Mouse (Mus musculus) megakaryocyte, embryonic 14.5 days (primary cell): ENCODE data around the gene Ccdc126.

ENCODE experiments used
- FLI1 ChIP-seq: IDR thresholded peaks from 2 replicates; pipeline ENCODE4 v1.6.1; 2012; ENCODE audit warnings: low read length, inconsistent platforms, mixed read lengths
- GATA1 ChIP-seq: IDR thresholded peaks from 3 replicates; pipeline ENCODE4 v1.6.1; 2012; ENCODE audit warnings: mixed read lengths, low read length, inconsistent platforms, borderline replicate concordance

GRCm38 (mm10) chr6:49325294-49325693 lies 6.2 kb downstream of the Ccdc126 start:
- TF ChIP-seq FLI1 = no peak
- no peak for TF ChIP-seq GATA1
